Mouse (Mus musculus) erythroblast, adult 5-6 weeks (primary cell): Measurements from ENCODE around the gene Rab23. TPM values are rescaled to one million over a fixed set of nuclear protein-coding genes. Genes with fewer than 3 reads are reported as not detected.
"Not testable (repeated sequence)": the region's sequence is repeated elsewhere in the genome, so short reads cannot be mapped to it uniquely, and the experiment has no call there.

Experiments
- ATAC-seq: replicated peaks from 2 replicates; pipeline ENCODE4 v1.8.0; 2016; ENCODE audit warnings: moderate number of reproducible peaks, mild to moderate bottlenecking, moderate TSS enrichment, inconsistent platforms; ENCODE audit not compliant: poor library complexity, low FRiP score, severe bottlenecking
- total RNA-seq, 2 experiments: library from RNA; stranded (forward) in 1 of 2; stranded (reverse) in 1 of 2; fragments of 150-400 nt in 1 of 2; fragments of 200-764, 138-1000 nt in 1 of 2; gene quantifications; 2 replicates each; pipeline versions ENCODE4 v1.2.3 to v1.2.4; 2015 to 2017; ENCODE audit warnings: low replicate concordance in 2 of 2

Gene Rab23
- total RNA-seq, 2 experiments from 2014 or later, result 1.2 to 5.5 TPM

GRCm38 (mm10) chr1:33724516-33724915 lies 4.8 kb downstream of the Rab23 start:
- no peak for ATAC-seq

DNA sequence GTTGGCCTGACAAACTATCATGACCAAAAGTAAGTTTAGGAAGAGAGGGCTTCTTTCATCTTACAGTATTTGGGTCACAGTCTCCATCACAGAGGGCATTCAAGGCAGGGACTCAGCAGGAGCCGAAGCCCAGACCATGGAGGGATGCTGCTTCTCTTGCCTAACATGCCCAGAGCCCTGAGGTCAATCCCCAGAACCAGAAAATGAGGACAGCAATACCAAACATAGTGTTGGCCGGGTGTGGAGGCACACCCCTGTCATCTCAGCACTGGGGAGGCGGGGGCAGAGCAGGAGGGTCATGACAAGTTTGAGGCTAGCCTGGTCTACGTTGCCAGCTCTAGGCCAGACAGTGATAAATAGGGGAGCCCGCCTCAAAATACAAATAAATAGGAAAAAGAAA lies 5.4 kb downstream of the Rab23 start:
- ATAC-seq, result no peak

DNA sequence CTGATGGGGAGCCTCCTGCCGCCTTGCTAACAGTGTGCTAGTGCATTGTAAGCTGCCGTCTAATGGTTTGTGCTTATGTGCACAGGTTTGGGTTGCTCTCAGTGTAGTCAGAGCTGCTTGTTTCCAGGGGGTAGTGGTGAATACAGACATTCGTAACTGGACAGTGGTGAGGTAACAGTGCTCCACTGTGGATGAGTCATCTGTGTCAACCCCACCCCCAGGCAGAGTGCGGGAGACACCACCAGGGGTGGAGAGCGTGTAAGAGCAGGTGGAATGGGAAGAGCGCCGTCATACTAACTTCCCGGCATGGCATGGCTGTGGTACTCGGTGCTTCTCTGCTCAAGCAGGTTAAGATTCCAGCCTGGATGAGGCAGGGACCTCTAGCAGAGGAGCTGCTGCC lies 13.4 kb downstream of the Rab23 start:
- 0 out of 2 replicates have a peak, but pooled peaks have one; percentile 36 for ATAC-seq

- no peak for ATAC-seq
Observed at GRCm38 (mm10) chr1:33734001-33734685, 14.5 kb downstream of the Rab23 start.

DNA sequence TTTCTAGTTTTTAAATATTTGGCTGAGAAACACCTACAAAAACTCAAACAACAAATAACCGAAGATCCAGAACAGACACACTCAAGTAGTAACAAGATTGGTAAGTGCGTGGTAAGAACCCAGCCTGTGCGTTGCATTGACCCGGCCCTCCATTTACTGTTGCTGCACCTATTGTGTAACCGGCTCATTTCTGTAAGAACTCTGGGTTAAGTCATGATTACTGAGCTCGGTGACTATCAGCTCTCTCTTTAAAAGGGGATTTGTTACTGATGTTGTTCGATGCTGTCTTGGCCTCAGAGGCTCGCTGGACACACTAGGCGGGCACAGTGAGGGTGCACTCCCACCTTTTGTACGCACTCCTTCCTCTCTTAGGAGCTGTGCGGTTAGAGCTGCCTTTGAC lies 18.6 kb downstream of the Rab23 start:
- ATAC-seq, result no peak

DNA sequence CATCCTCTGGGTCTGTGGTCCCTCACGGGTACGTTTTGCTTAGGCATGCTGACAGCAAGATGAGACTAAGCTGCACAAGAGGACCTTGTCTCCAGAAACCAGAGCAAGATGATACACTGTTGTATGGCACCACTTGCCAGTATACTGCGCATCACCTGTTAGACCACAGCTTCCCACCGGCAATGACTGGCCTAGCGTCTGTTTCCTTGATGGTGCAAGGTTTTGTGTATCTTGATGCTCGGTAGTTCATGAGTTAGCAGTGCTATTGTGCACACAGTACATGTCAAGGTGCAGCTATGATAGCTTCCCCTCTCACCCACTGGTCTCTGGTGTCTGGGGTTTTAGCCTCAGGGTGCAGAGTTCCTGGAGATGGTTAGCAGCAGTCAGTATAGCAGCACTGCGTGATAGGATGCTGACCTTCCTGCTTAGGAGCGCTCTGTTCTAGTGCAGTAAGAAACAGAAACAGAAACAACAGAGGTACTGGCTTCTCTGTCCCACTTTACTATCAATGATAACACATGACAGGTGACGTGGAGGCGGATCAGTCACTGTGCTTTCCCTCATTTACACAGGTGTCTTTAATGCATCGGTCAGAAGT lies 19.1 kb downstream of the Rab23 start:
- ATAC-seq, result no peak

DNA sequence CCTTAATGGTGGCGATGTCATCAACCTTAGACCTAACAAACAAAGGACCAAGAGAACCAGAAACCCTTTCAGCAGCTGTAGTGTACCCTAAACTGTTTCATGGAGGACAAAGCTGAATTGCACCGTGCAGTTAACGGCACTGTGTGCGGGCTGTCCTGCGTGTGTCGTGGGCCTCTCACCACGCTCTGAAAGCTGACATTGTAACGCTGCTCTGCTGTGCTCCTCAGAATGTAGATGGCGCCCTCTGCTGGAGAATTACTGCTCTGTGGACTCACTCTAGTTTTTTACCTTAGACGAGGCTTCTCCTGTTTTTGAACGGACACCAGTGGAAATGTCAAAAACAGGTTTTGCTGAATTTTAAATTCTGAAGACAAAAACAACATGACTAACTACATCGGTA lies 19.6 kb downstream of the Rab23 start:
- ATAC-seq, result peak; percentile 86

DNA sequence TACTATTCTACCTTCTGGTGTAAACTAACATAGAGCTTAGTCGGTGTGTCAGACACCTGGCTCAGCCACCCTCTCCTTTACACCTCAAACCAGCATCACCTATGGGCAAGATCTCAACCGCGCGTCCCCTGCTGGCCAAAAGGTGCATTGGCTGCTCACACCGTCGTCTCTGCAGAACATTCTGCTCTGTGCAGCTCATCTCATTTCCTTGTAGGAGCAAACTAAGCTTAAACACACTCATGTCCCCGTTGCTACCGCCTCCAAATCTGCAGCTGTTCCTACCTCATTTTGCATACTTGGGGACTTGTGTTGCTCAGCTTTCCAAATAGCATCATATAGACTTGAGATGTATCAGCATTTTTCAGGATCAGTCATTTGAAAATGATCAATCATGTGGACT lies 23.2 kb downstream of the Rab23 start:
- ATAC-seq, result peak; percentile 75

DNA sequence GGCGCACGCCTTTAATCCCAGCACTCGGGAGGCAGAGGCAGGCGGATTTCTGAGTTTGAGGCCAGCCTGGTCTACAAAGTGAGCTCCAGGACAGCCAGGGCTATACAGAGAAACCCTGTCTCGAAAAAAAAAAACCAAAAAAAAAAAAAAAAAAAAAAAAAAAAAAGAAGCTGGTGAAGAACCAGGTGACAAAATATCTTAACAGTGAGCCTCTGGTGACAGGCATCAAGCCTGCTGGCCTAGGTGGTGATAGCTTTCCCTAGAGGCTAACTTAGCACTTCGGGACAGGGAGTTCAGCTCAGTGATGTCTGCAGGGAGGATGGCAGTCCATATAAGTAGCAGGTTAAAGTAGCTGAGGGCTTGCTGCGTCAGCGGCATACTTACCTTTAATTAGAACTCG lies 25.1 kb downstream of the Rab23 start:
- not testable (repeated sequence) for ATAC-seq

GRCm38 (mm10) chr1:33745901-33746300 lies 26.2 kb downstream of the Rab23 start:
- ATAC-seq, result no peak

DNA sequence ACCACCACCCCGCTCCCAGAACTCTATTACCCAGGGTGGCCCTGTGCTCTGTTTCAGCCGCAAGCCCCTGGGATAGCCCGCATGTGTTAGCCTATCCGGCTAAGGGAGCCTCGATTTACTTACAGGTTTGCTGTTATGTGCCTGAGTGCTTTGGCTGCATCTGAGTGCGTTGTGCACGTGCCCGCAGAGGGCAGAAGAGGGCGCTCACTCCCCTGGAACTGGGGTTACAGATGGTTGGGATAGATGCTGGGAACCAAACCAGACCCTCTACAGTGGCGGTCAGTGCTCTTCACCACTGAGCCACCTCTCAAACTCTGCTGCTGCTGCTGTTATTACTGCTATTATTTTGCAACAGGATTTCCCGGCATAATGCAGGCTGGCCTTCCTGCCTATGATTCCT lies 29.4 kb downstream of the Rab23 start:
- no peak for ATAC-seq

GRCm38 (mm10) chr1:33749709-33750108 lies 30.0 kb downstream of the Rab23 start:
- ATAC-seq, result not testable (repeated sequence)

DNA sequence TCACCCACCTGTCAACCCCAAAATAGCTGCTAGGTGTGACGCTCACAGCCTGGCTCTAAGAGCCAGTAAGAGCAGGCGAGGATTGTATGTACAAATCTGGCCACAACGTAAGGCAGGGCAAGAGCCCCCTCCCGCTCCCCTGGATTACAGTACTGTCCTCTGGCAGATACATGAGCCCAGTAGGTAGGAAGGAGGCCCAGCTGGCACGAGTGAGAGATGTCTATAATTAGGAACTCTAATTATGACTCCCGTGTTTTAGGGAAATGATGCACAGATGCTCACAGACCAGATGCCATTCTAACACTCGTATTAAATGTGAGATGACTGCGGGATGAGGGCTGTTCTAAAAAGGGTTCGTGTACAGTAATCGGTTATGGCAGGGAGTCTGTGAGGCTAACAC lies 31.6 kb downstream of the Rab23 start:
- ATAC-seq, result no peak

DNA sequence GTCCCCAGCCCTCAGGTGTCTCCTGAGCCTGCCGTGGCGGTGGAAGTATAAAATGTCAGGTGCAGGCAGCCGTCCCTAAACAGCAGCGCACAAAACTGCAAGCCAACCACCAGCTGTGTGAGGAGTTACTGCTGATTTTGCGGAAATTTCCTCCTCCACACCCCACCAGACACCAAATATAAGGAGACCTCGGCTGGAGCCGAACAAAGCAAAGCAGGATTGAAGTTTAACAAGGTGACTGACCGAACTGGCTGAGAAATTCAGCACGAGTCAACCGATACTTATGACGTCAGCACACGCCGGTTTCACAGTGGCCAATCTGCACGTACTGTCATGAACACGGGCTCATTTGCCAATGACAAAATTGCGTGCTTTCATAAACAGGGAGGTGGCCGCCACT lies 34.4 kb downstream of the Rab23 start:
- no peak for ATAC-seq

DNA sequence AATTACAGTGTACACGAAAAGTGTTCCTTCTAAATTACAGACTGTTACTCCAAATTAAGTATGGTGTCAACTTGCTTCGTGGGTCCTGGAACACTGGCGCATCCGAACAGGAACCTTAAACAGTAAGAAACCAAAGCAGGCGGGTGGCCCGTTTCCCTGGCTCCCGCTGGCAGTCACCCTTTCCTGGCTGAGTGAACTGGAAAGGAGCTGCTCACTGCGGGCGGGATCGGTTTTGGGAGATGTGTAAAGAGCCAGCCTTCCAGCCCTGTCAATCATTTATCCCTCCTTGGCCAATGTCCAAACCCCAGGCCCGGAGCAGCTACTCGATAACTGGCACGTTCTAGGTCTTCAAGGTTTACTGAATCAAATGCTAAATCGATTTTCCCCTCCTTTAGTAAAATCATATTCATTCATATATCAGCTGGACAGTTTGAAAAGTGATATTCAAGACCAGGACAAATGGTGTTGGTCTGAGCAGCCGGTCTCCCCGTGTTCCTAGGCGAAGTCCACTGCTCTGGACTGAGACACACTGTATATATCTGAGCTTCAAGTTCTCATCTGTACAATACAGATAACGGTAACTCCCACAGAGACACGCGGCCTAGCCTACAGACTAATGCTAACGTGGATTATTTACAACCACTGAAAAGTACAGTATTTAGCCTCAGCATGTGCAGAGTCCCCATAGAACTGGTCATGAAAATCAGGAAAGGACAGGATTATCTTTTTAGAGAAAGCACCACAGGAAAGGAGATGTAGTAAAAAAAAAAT lies 35.5 kb downstream of the Rab23 start:
- peak; percentile 83 for ATAC-seq

DNA sequence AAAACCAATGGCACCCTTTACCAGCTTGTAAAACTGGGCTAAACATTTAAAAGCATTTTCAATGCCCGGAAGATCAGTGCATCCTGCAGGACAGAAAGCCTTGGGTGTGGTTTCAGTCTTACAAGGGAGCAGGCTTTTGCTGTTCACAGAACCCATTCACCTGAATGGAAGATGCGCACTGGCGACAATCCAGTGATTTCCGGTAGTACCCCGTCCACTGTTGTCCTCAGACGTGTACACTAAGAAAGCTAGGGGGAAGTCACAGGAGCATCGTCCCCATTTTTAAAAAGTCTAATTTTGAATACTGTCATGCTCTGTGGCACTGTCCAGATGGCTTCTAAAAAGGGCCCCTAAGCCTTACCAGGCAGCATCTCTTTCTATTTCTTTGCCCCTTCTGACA lies 36.1 kb downstream of the Rab23 start:
- ATAC-seq, result 0 out of 2 replicates have a peak, but pooled peaks have one; percentile 42

DNA sequence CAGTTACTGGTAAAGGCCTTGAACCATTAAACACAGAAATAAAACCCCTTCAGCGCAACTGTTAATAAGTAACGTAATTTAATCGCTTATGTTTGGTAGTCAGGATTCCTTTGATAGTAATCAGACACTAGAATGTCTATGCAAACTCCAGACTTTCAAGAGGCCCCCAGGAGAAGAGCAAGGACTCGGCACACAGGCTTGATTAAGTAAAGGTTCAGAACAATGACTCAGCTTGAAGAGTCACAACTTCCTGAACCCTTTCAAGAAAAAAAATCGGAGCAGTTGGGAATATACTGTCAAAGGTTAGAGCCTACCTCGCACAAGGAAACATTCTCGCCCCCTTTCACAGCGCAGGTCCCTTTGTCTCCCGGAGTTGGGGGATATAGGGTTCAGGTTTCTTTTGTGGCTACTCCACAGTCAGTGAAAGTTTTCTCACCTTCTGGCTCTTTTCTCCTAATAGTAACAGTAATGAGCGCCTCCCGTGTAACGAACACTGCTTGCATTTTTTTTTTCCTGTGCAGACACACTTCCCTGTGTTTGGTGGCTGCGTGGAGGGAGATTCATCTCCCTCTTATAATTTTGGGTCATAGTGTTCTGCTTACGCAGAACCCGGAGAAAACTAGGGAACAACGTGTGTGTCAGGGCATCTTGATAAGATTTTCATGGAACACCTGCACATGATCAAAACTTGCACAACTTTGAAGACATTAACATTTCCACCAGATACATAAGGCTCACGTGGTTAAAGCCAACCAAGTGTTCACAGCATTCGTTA lies 36.8 kb downstream of the Rab23 start:
- ATAC-seq, result peak; percentile 58

- no peak for ATAC-seq
Observed at GRCm38 (mm10) chr1:33757033-33757413, 37.3 kb downstream of the Rab23 start.

GRCm38 (mm10) chr1:33757491-33758041 lies 37.9 kb downstream of the Rab23 start, which contains the start of gene Bag2:
Gene Bag2 (minus strand): TSS chr1:33757795.
- peak; percentile 56 for ATAC-seq

- ATAC-seq, result peak; percentile 35; the same call in 1 of the 2 replicates
Observed at GRCm38 (mm10) chr1:33758488-33758887, 38.8 kb downstream of the Rab23 start.
